Mouse (Mus musculus) lung, postnatal 0 days (tissue): ENCODE data around the gene C2cd2.

Source experiments
- CTCF ChIP-seq: IDR thresholded peaks from 2 replicates; pipeline ENCODE4 v1.5.1; 2016; ENCODE audit warnings: antibody characterized with exemption, mild to moderate bottlenecking
- EP300 ChIP-seq: IDR thresholded peaks from 2 replicates; pipeline ENCODE4 v1.6.1; 2016; ENCODE audit warnings: antibody characterized with exemption, mild to moderate bottlenecking, control low read depth

- TF ChIP-seq CTCF (no peak), EP300 (peak; percentile 41; the same call in 1 of the 2 replicates)
These were observed 117.1 kb downstream of the C2cd2 start for GRCm38 (mm10) chr16:97844967-97845937.
